8 mouse cellular contexts compared by ENCODE assay signal in the genomic region with DNA sequence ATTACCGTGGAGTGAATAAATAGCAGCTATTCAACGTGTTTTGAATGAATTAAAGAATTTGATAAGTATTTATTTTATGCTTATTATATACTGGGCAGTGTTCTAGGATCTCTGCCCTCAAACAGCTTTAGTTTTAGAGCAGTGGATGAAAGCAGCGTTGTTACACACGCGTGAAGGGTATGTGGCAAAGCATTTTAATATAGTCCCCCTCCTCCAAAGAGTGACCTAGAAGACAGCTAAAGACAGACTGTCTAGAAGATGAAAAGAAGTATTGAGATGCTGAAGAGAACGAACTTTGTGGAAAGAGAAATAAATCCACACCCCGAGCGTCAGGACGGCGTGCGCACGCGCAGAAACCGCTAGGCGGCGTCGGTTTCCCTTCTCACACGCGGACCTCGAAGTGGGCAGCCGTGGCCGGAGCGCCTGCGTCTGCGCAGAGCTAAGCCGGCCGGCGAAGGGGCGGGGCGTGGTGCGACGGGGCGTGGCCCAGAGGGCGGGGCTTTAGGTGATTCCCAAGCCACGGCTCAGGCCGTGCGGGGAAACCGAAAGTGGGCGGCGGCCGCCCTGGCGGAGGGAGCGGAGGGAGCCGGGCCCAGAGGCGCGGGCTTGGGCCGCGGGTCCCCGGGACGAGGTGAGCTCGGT. TPM values are rescaled to one million over a fixed set of nuclear protein-coding genes. Genes with fewer than 3 reads are reported as not detected.
DNase-seq lines count a peak whose midpoint lies in the region; ATAC-seq lines count a peak whose summit lies in the region.

No protein-coding gene starts in this region.

- no peak overlapping the region for H3K27ac ChIP-seq in embryonic facial prominence, embryonic 14.5 days (replicated peaks; ENCODE audit: low read depth, low read length)
- H3K27ac ChIP-seq in limb, embryonic 15.5 days: peak overlapping the region; percentile 59; the same call in 1 of the 2 replicates

- H3K4me3 ChIP-seq in embryonic facial prominence, embryonic 14.5 days (ENCODE audit: low read depth, low read length): peak overlapping the region; percentile 84
- peak overlapping the region; percentile 92 for H3K4me3 ChIP-seq in limb, embryonic 15.5 days

- peak overlapping the region; percentile 76 for H3K9ac ChIP-seq in embryonic facial prominence, embryonic 14.5 days (ENCODE audit: low read depth, low read length)
- H3K9ac ChIP-seq in limb, embryonic 15.5 days: peak overlapping the region; percentile 75

- no peaks in the 10 kb centered on the region for H3K9me3 ChIP-seq in embryonic facial prominence, embryonic 14.5 days (ENCODE audit: control insufficient read depth, low read length)
- no peaks in the 10 kb centered on the region for H3K9me3 ChIP-seq in limb, embryonic 15.5 days

- 6% methylated on average over 19 of the region's 51 CpGs for WGBS in embryonic facial prominence, embryonic 14.5 days
- WGBS in limb, embryonic 15.5 days: 2% methylated on average over 51 of the region's 51 CpGs

- peak; percentile 99 for ATAC-seq in embryonic facial prominence, embryonic 14.5 days (ENCODE audit: low read depth)
- ATAC-seq in limb, embryonic 15.5 days (ENCODE audit: insufficient number of reproducible peaks, low FRiP score, low TSS enrichment, low read depth): peak; percentile 99

- no peaks in the 10 kb centered on the region for H3K36me3 ChIP-seq in embryonic facial prominence, embryonic 14.5 days (ENCODE audit: control insufficient read depth, insufficient read depth, low read length)
- no peaks in the 10 kb centered on the region for H3K36me3 ChIP-seq in limb, embryonic 15.5 days

- H3K4me1 ChIP-seq in embryonic facial prominence, embryonic 14.5 days (ENCODE audit: control insufficient read depth, insufficient read depth, low read length): peaks cover 5% of the 10 kb centered on the region; the same call in 1 of the 2 replicates
- H3K4me1 ChIP-seq in limb, embryonic 15.5 days: peaks cover 7% of the 10 kb centered on the region

- peak overlapping the region; percentile 94 for H3K4me2 ChIP-seq in embryonic facial prominence, embryonic 14.5 days (ENCODE audit: low read depth, low read length)
- peak overlapping the region; percentile 92 for H3K4me2 ChIP-seq in limb, embryonic 15.5 days

- peaks cover 12% of the 10 kb centered on the region for H3K27me3 ChIP-seq in embryonic facial prominence, embryonic 14.5 days (replicated peaks; ENCODE audit: control insufficient read depth, insufficient read depth, low read length)
- H3K27me3 ChIP-seq in limb, embryonic 15.5 days: peaks cover 6% of the 10 kb centered on the region; the same call in 1 of the 2 replicates

- peak; percentile 92 for DNase-seq in 3T3-L1 (ENCODE audit: low read depth, low spot score)
- peak; percentile 98 to 100 for DNase-seq in adrenal gland, postnatal 4 days (ENCODE audit: low spot score in 2 of 2)
- peak; percentile 95 for DNase-seq in embryonic facial prominence, embryonic 14.5 days (ENCODE audit: low spot score)
- peak; percentile 99 for DNase-seq in heart, adult 8-10 months (ENCODE audit: low spot score)
- DNase-seq in kidney, adult 9 months: peak; percentile 99
- peak; percentile 95 to 99 for DNase-seq in monocyte, adult 2 months (ENCODE audit: low read depth in 1 of 2, low spot score in 2 of 2)
- peak; percentile 94 for DNase-seq in spleen, postnatal 36 days (ENCODE audit: low spot score in 2 of 2)

RNA-seq across cellular contexts. Expression of gene Tdrd7, which starts 6.8 kb away (rescaled TPM):
- total RNA-seq in adrenal gland, postnatal 4 days (2021): 10 to 100 TPM; 20.9 to 22.5 TPM
- 15.2 and 16.1 TPM in 2 replicates for polyA plus RNA-seq in embryonic facial prominence, embryonic 14.5 days (2014; fragmentation: Nextera tagmentation; extraction: Ambion mirVana)
- 10 to 100 TPM in 3 of 4 experiments, 1 to 10 TPM in 1; 9.2 to 12.1 (median 10.1) TPM for total RNA-seq in heart, adult 8-10 months (2022)
- 13.2 and 13.4 TPM in 2 replicates for polyA plus RNA-seq in limb, embryonic 15.5 days (2015; fragmentation: Nextera tagmentation; extraction: Ambion mirVana)
